28 mouse cellular contexts compared by ENCODE assay signal in genomic region chr4:128844566-128844965, GRCm38 (mm10). TPM values are rescaled to one million over a fixed set of nuclear protein-coding genes. Genes with fewer than 3 reads are reported as not detected.
DNase-seq lines count a peak whose midpoint lies in the region; ATAC-seq and TF ChIP-seq lines count a peak whose summit lies in the region.
"Had no signal": no experiment of that assay in that cellular context is flagged by ENCODE, and none has a peak within 500 bp of the region (broad histone marks: within the 10 kb centered on the region; RNA-seq: fewer than 3 reads in every experiment).

No protein-coding gene starts in this region.

- H3K4me2 ChIP-seq in forebrain, postnatal 0 days (ENCODE audit: low read depth) = no peak overlapping the region
- no peak overlapping the region for H3K4me2 ChIP-seq in midbrain, embryonic 11.5 days
- no peak overlapping the region for H3K4me2 ChIP-seq in midbrain, embryonic 15.5 days
- no peak overlapping the region for H3K4me2 ChIP-seq in neural tube, embryonic 15.5 days
- H3K4me2 ChIP-seq: heart, embryonic 12.5 days; liver, embryonic 12.5 days had no signal

- no peak for ATAC-seq in forebrain, postnatal 0 days
- ATAC-seq in midbrain, embryonic 11.5 days (ENCODE audit: low FRiP score) = no peak
- ATAC-seq in midbrain, embryonic 15.5 days (replicated peaks) = no peak
- ATAC-seq in neural tube, embryonic 15.5 days (ENCODE audit: low FRiP score) = no peak
- ATAC-seq: activated CD4-positive, CD25-positive, alpha-beta regulatory T cell, adult 4 months; inflammation-experienced regulatory T-cells, adult 6 months; liver, embryonic 12.5 days; liver, postnatal 0 days had no signal

- H3K4me3 ChIP-seq in forebrain, embryonic 10.5 days = no peak overlapping the region
- H3K4me3 ChIP-seq in forebrain, postnatal 0 days (ENCODE audit: low read depth, low read length) = no peak overlapping the region
- H3K4me3 ChIP-seq in midbrain, embryonic 11.5 days (ENCODE audit: low read depth, low read length) = no peak overlapping the region
- no peak overlapping the region for H3K4me3 ChIP-seq in midbrain, embryonic 15.5 days
- no peak overlapping the region for H3K4me3 ChIP-seq in embryonic facial prominence, embryonic 10.5 days
- H3K4me3 ChIP-seq in neural tube, embryonic 15.5 days (replicated peaks) = no peak overlapping the region
- H3K4me3 ChIP-seq: gastrocnemius, adult 2 months; heart, adult 2 months; heart, embryonic 12.5 days; layer of hippocampus, adult 2 months; liver, embryonic 12.5 days; megakaryocyte, embryonic 14.5 days had no signal

- no peaks in the 10 kb centered on the region for H3K27me3 ChIP-seq in forebrain, embryonic 10.5 days (ENCODE audit: poor library complexity, severe bottlenecking)
- H3K27me3 ChIP-seq in forebrain, postnatal 0 days (ENCODE audit: insufficient read depth, low read length) = no peaks in the 10 kb centered on the region
- H3K27me3 ChIP-seq in midbrain, embryonic 11.5 days (ENCODE audit: control insufficient read depth, insufficient read depth, low read length) = no peaks in the 10 kb centered on the region
- no peaks in the 10 kb centered on the region for H3K27me3 ChIP-seq in midbrain, embryonic 15.5 days (replicated peaks)
- H3K27me3 ChIP-seq in embryonic facial prominence, embryonic 10.5 days (replicated peaks; ENCODE audit: low read depth, poor library complexity, severe bottlenecking) = no peaks in the 10 kb centered on the region
- H3K27me3 ChIP-seq in neural tube, embryonic 15.5 days (replicated peaks) = no peaks in the 10 kb centered on the region
- H3K27me3 ChIP-seq: heart, embryonic 12.5 days had no signal

- no peak for TF ChIP-seq CTCF in forebrain, postnatal 0 days (IDR thresholded peaks at IDR 0.05; ENCODE audit: low read depth)

- 57% methylated on average over 13 of the region's 13 CpGs for WGBS in forebrain, embryonic 10.5 days
- 30% methylated on average over 13 of the region's 13 CpGs for WGBS in forebrain, postnatal 0 days
- WGBS in midbrain, embryonic 11.5 days = 63% methylated on average over 13 of the region's 13 CpGs
- 32% methylated on average over 13 of the region's 13 CpGs for WGBS in midbrain, embryonic 15.5 days
- 53% methylated on average over 13 of the region's 13 CpGs for WGBS in embryonic facial prominence, embryonic 10.5 days
- 38% methylated on average over 13 of the region's 13 CpGs for WGBS in neural tube, embryonic 15.5 days

- H3K36me3 ChIP-seq in forebrain, embryonic 10.5 days (replicated peaks) = no peaks in the 10 kb centered on the region
- no peaks in the 10 kb centered on the region for H3K36me3 ChIP-seq in forebrain, postnatal 0 days (ENCODE audit: insufficient read depth)
- no peaks in the 10 kb centered on the region for H3K36me3 ChIP-seq in midbrain, embryonic 11.5 days (ENCODE audit: control insufficient read depth, insufficient read depth, low read length)
- no peaks in the 10 kb centered on the region for H3K36me3 ChIP-seq in midbrain, embryonic 15.5 days (replicated peaks)
- H3K36me3 ChIP-seq in embryonic facial prominence, embryonic 10.5 days (replicated peaks) = no peaks in the 10 kb centered on the region
- no peaks in the 10 kb centered on the region for H3K36me3 ChIP-seq in neural tube, embryonic 15.5 days
- H3K36me3 ChIP-seq: heart, embryonic 12.5 days; liver, embryonic 12.5 days had no signal

- no peaks in the 10 kb centered on the region for H3K9me3 ChIP-seq in forebrain, embryonic 10.5 days
- no peaks in the 10 kb centered on the region for H3K9me3 ChIP-seq in forebrain, postnatal 0 days (ENCODE audit: low read length)
- no peaks in the 10 kb centered on the region for H3K9me3 ChIP-seq in midbrain, embryonic 11.5 days (ENCODE audit: control insufficient read depth, low read length)
- H3K9me3 ChIP-seq in midbrain, embryonic 15.5 days = no peaks in the 10 kb centered on the region
- no peaks in the 10 kb centered on the region for H3K9me3 ChIP-seq in embryonic facial prominence, embryonic 10.5 days
- no peaks in the 10 kb centered on the region for H3K9me3 ChIP-seq in neural tube, embryonic 15.5 days (replicated peaks)
- H3K9me3 ChIP-seq: heart, embryonic 12.5 days; liver, embryonic 12.5 days; megakaryocyte, embryonic 14.5 days had no signal

- peaks cover 44% of the 10 kb centered on the region for H3K4me1 ChIP-seq in forebrain, embryonic 10.5 days
- H3K4me1 ChIP-seq in forebrain, postnatal 0 days (ENCODE audit: insufficient read depth) = 0 out of 2 replicates have a peak, but pooled peaks cover 6% of the 10 kb centered on the region
- 0 out of 2 replicates have a peak, but pooled peaks cover 5% of the 10 kb centered on the region for H3K4me1 ChIP-seq in midbrain, embryonic 11.5 days (ENCODE audit: control insufficient read depth, insufficient read depth, low read length)
- peaks cover 4% of the 10 kb centered on the region; the same call in 1 of the 2 replicates for H3K4me1 ChIP-seq in midbrain, embryonic 15.5 days
- H3K4me1 ChIP-seq in embryonic facial prominence, embryonic 10.5 days = peaks cover 46% of the 10 kb centered on the region
- H3K4me1 ChIP-seq in neural tube, embryonic 15.5 days = peaks cover 3% of the 10 kb centered on the region

- no peak overlapping the region for H3K9ac ChIP-seq in forebrain, postnatal 0 days
- H3K9ac ChIP-seq in midbrain, embryonic 11.5 days (ENCODE audit: low read length) = no peak overlapping the region
- H3K9ac ChIP-seq in midbrain, embryonic 15.5 days = no peak overlapping the region
- H3K9ac ChIP-seq in neural tube, embryonic 15.5 days (replicated peaks) = no peak overlapping the region
- H3K9ac ChIP-seq: heart, embryonic 12.5 days; liver, embryonic 12.5 days; liver, postnatal 0 days had no signal

- H3K27ac ChIP-seq in forebrain, embryonic 10.5 days = 0 out of 2 replicates have a peak overlapping the region, but pooled peaks have one; percentile 3
- no peak overlapping the region for H3K27ac ChIP-seq in forebrain, postnatal 0 days (ENCODE audit: low read depth, low read length)
- no peak overlapping the region for H3K27ac ChIP-seq in midbrain, embryonic 11.5 days (ENCODE audit: low read depth, low read length)
- no peak overlapping the region for H3K27ac ChIP-seq in midbrain, embryonic 15.5 days
- H3K27ac ChIP-seq in embryonic facial prominence, embryonic 10.5 days (replicated peaks) = peak overlapping the region; percentile 49; the same call in 1 of the 2 replicates
- no peak overlapping the region for H3K27ac ChIP-seq in neural tube, embryonic 15.5 days (replicated peaks)
- H3K27ac ChIP-seq: gastrocnemius, adult 2 months; heart, adult 2 months; layer of hippocampus, adult 2 months; liver, embryonic 12.5 days had no signal

- no peak for DNase-seq in forebrain, embryonic 10.5 days (ENCODE audit: extremely low spot score, low spot score)
- no peak for DNase-seq in forebrain, postnatal 0 days
- DNase-seq in midbrain, embryonic 11.5 days (ENCODE audit: low spot score, missing footprints) = peak; percentile 78
- DNase-seq in embryonic facial prominence, embryonic 10.5 days (ENCODE audit: low spot score) = no peak
- peak; percentile 66 for DNase-seq in induced T-regulatory cell, adult 2 months (ENCODE audit: low read depth)
- no peak for DNase-seq in lung, postnatal 10 days
- DNase-seq: adrenal gland, adult 2 months; adrenal gland, postnatal 36 days; cerebellum, adult 8-10 months; cerebellum, postnatal 25 days; gastrocnemius, adult 2 months; heart, adult 2 months; heart, postnatal 4 days; kidney, adult 18-20 months; kidney, postnatal 36 days; left cerebral cortex, postnatal 4 days; liver, postnatal 0 days; lung, postnatal 4 days; right cerebral cortex, postnatal 14 days; thymus, postnatal 14 days had no signal

RNA-seq across cellular contexts. Expression of gene Zfp362, which starts 38.7 kb away (rescaled TPM):
- 37.1 and 37.3 TPM in 2 replicates for polyA plus RNA-seq in forebrain, embryonic 10.5 days (2016; fragmentation: Nextera tagmentation; extraction: Ambion mirVana)
- 23.2 and 26.9 TPM in 2 replicates for total RNA-seq in forebrain, postnatal 0 days (2014; rRNA removed)
- 26.6 and 29.8 TPM in 2 replicates for polyA plus RNA-seq in forebrain, postnatal 0 days (2015; fragmentation: Nextera tagmentation; extraction: Ambion mirVana)
- polyA plus RNA-seq in midbrain, embryonic 11.5 days (2014; fragmentation: Nextera tagmentation; extraction: Ambion mirVana) = 30.1 and 31.7 TPM in 2 replicates
- 40.1 and 42.2 TPM in 2 replicates for polyA plus RNA-seq in midbrain, embryonic 15.5 days (2015; fragmentation: Nextera tagmentation; extraction: Ambion mirVana)
- 38.7 and 39.0 TPM in 2 replicates for polyA plus RNA-seq in embryonic facial prominence, embryonic 10.5 days (2016; fragmentation: Nextera tagmentation; extraction: Ambion mirVana)
- polyA plus RNA-seq in neural tube, embryonic 15.5 days (2015; fragmentation: Nextera tagmentation; extraction: Ambion mirVana) = 29.3 and 33.6 TPM in 2 replicates

RNA-seq across cellular contexts. Expression of gene Trim62, which starts 38.8 kb away (rescaled TPM):
- polyA plus RNA-seq in forebrain, embryonic 10.5 days (2016; fragmentation: Nextera tagmentation; extraction: Ambion mirVana) = 6.8 and 7.4 TPM in 2 replicates
- total RNA-seq in forebrain, postnatal 0 days (2014; rRNA removed) = 10.9 and 15.7 TPM in 2 replicates
- 15.5 and 20.4 TPM in 2 replicates for polyA plus RNA-seq in forebrain, postnatal 0 days (2015; fragmentation: Nextera tagmentation; extraction: Ambion mirVana)
- polyA plus RNA-seq in midbrain, embryonic 11.5 days (2014; fragmentation: Nextera tagmentation; extraction: Ambion mirVana) = 8.3 and 10.3 TPM in 2 replicates
- 21.3 and 21.5 TPM in 2 replicates for polyA plus RNA-seq in midbrain, embryonic 15.5 days (2015; fragmentation: Nextera tagmentation; extraction: Ambion mirVana)
- polyA plus RNA-seq in embryonic facial prominence, embryonic 10.5 days (2016; fragmentation: Nextera tagmentation; extraction: Ambion mirVana) = 10.6 and 11.9 TPM in 2 replicates
- polyA plus RNA-seq in neural tube, embryonic 15.5 days (2015; fragmentation: Nextera tagmentation; extraction: Ambion mirVana) = 20.9 and 25.5 TPM in 2 replicates

Comparison
In these comparisons a context has a peak if more than half of its experiments do, and no peak if none do; other contexts are left out.
1. H3K27ac ChIP-seq: peak in forebrain, embryonic 10.5 days (single experiment) and embryonic facial prominence, embryonic 10.5 days (single experiment); none in forebrain, postnatal 0 days (single experiment), midbrain, embryonic 11.5 days (single experiment), midbrain, embryonic 15.5 days (single experiment) and neural tube, embryonic 15.5 days (single experiment).
2. DNase-seq: peak in midbrain, embryonic 11.5 days (single experiment) and induced T-regulatory cell, adult 2 months (single experiment); none in forebrain, embryonic 10.5 days (single experiment), forebrain, postnatal 0 days (single experiment), embryonic facial prominence, embryonic 10.5 days (single experiment) and lung, postnatal 10 days (single experiment).